8 mouse cellular contexts compared by ENCODE assay signal in the genomic region with DNA sequence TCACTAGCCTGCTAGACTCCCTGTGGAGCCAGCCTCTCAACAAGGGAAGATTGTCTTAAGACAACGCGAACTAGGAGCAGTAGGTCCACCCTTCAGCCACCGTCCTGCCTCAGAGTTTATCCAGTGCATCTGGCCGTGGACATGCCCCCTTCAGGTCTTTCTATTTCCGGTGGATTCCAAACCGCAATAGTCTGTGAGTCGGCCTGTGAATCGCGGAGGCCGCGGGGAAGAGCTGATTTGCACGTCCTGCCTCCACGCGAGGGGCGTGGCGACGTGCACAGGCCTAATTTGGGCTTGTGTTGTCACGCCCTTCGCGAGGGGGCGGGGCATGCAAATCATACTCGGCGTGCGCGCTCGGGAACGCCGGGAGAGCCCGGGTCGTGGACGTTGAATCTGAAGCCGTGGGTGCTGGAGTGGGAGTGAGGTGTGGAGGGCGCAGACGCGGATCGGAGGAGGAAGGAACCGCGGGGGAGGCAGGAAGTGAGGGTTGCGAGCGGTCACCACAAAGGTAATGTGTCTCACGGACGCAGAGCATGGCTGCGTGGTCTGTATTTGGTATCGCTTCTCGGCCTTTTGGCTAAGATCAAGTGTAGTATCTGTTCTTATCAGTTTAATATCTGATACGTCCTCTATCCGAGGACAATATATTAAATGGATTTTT. TPM values are rescaled to one million over a fixed set of nuclear protein-coding genes. Genes with fewer than 3 reads are reported as not detected.
A peak's percentile ranks its signal among the peaks of the same experiment; 100 is the strongest.
DNase-seq lines count a peak whose midpoint lies in the region; ATAC-seq lines count a peak whose summit lies in the region.

No protein-coding gene starts in this region.

- H3K4me3 ChIP-seq in embryonic facial prominence, embryonic 14.5 days (ENCODE audit: low read depth, low read length) = peak overlapping the region; percentile 49
- H3K4me3 ChIP-seq in kidney, embryonic 14.5 days (ENCODE audit: low read length) = peak overlapping the region; percentile 33
- peak overlapping the region; percentile 50 for H3K4me3 ChIP-seq in limb, embryonic 15.5 days

- no peaks in the 10 kb centered on the region for H3K4me1 ChIP-seq in embryonic facial prominence, embryonic 14.5 days (ENCODE audit: control insufficient read depth, insufficient read depth, low read length)
- no peaks in the 10 kb centered on the region for H3K4me1 ChIP-seq in kidney, embryonic 14.5 days (ENCODE audit: control insufficient read depth, insufficient read depth, low read length)
- no peaks in the 10 kb centered on the region for H3K4me1 ChIP-seq in limb, embryonic 15.5 days

- WGBS in embryonic facial prominence, embryonic 14.5 days = under 1% methylated on average over 44 of the region's 47 CpGs
- WGBS in kidney, embryonic 14.5 days = under 1% methylated on average over 46 of the region's 47 CpGs
- under 1% methylated on average over 47 of the region's 47 CpGs for WGBS in limb, embryonic 15.5 days

- peak; percentile 95 for ATAC-seq in embryonic facial prominence, embryonic 14.5 days (ENCODE audit: low read depth)
- ATAC-seq in kidney, embryonic 14.5 days (ENCODE audit: low FRiP score, low TSS enrichment) = peak; percentile 95
- peak; percentile 93 for ATAC-seq in limb, embryonic 15.5 days (ENCODE audit: insufficient number of reproducible peaks, low FRiP score, low TSS enrichment, low read depth)

- H3K4me2 ChIP-seq in embryonic facial prominence, embryonic 14.5 days (ENCODE audit: low read depth, low read length) = peak overlapping the region; percentile 69
- H3K4me2 ChIP-seq in kidney, embryonic 14.5 days (replicated peaks; ENCODE audit: low read depth, low read length) = peak overlapping the region; percentile 45
- peak overlapping the region; percentile 59 for H3K4me2 ChIP-seq in limb, embryonic 15.5 days

- peak; percentile 97 for DNase-seq in 3T3-L1 (ENCODE audit: low read depth, low spot score)
- DNase-seq in adrenal gland, postnatal 4 days (ENCODE audit: low spot score in 2 of 2) = peak; percentile 86 to 95
- DNase-seq in embryonic facial prominence, embryonic 14.5 days (ENCODE audit: low spot score) = peak; percentile 99
- DNase-seq in heart, adult 9 months (ENCODE audit: low spot score in 2 of 2) = peak; percentile 89 to 95
- DNase-seq in monocyte, adult 2 months (ENCODE audit: low read depth in 1 of 2, low spot score in 2 of 2) = peak; percentile 83 to 89
- peak; percentile 94 to 97 for DNase-seq in spleen, postnatal 36 days (ENCODE audit: low spot score in 2 of 2)

- peak overlapping the region; percentile 88 for H3K9ac ChIP-seq in embryonic facial prominence, embryonic 14.5 days (ENCODE audit: low read depth, low read length)
- H3K9ac ChIP-seq in kidney, embryonic 14.5 days (ENCODE audit: low read depth, low read length) = peak overlapping the region; percentile 68
- H3K9ac ChIP-seq in limb, embryonic 15.5 days = peak overlapping the region; percentile 78

- no peaks in the 10 kb centered on the region for H3K27me3 ChIP-seq in embryonic facial prominence, embryonic 14.5 days (replicated peaks; ENCODE audit: control insufficient read depth, insufficient read depth, low read length)
- H3K27me3 ChIP-seq in kidney, embryonic 14.5 days (ENCODE audit: control insufficient read depth, insufficient read depth, low read length) = no peaks in the 10 kb centered on the region
- no peaks in the 10 kb centered on the region for H3K27me3 ChIP-seq in limb, embryonic 15.5 days

- H3K9me3 ChIP-seq in embryonic facial prominence, embryonic 14.5 days (ENCODE audit: control insufficient read depth, low read length) = no peaks in the 10 kb centered on the region
- no peaks in the 10 kb centered on the region for H3K9me3 ChIP-seq in kidney, embryonic 14.5 days (ENCODE audit: control insufficient read depth, low read length)
- H3K9me3 ChIP-seq in limb, embryonic 15.5 days = no peaks in the 10 kb centered on the region

- no peaks in the 10 kb centered on the region for H3K36me3 ChIP-seq in embryonic facial prominence, embryonic 14.5 days (ENCODE audit: control insufficient read depth, insufficient read depth, low read length)
- H3K36me3 ChIP-seq in kidney, embryonic 14.5 days (ENCODE audit: control insufficient read depth, insufficient read depth, low read length) = no peaks in the 10 kb centered on the region
- H3K36me3 ChIP-seq in limb, embryonic 15.5 days = no peaks in the 10 kb centered on the region

- peak overlapping the region; percentile 98 for H3K27ac ChIP-seq in embryonic facial prominence, embryonic 14.5 days (replicated peaks; ENCODE audit: low read depth, low read length)
- H3K27ac ChIP-seq in kidney, embryonic 14.5 days (ENCODE audit: low read depth, low read length) = peak overlapping the region; percentile 98
- H3K27ac ChIP-seq in limb, embryonic 15.5 days = peak overlapping the region; percentile 99

RNA-seq across cellular contexts. Expression of gene Mreg, which starts 31.7 kb away (rescaled TPM):
- 1 to 10 TPM; 4.1 to 4.5 TPM for total RNA-seq in adrenal gland, postnatal 4 days (2021)
- 5.9 and 7.6 TPM in 2 replicates for polyA plus RNA-seq in embryonic facial prominence, embryonic 14.5 days (2014; fragmentation: Nextera tagmentation; extraction: Ambion mirVana)
- 5.1 and 6.2 TPM in 2 replicates for polyA plus RNA-seq in kidney, embryonic 14.5 days (2014; fragmentation: Nextera tagmentation; extraction: Ambion mirVana)
- 5.4 and 5.6 TPM in 2 replicates for polyA plus RNA-seq in limb, embryonic 15.5 days (2015; fragmentation: Nextera tagmentation; extraction: Ambion mirVana)

RNA-seq across cellular contexts. Expression of gene Pecr, which starts 40.3 kb away (rescaled TPM):
- total RNA-seq in adrenal gland, postnatal 4 days (2021) = 10 to 100 TPM; 37.0 to 38.7 TPM
- 30.4 and 31.4 TPM in 2 replicates for polyA plus RNA-seq in embryonic facial prominence, embryonic 14.5 days (2014; fragmentation: Nextera tagmentation; extraction: Ambion mirVana)
- polyA plus RNA-seq in kidney, embryonic 14.5 days (2014; fragmentation: Nextera tagmentation; extraction: Ambion mirVana) = 43.3 and 46.0 TPM in 2 replicates
- 33.3 and 35.7 TPM in 2 replicates for polyA plus RNA-seq in limb, embryonic 15.5 days (2015; fragmentation: Nextera tagmentation; extraction: Ambion mirVana)

RNA-seq across cellular contexts. Expression of gene Tmem169, which starts 40.4 kb away (rescaled TPM):
- 1 to 10 TPM; 2.5 to 6.1 TPM for total RNA-seq in adrenal gland, postnatal 4 days (2021)
- 4.0 and 4.1 TPM in 2 replicates for polyA plus RNA-seq in embryonic facial prominence, embryonic 14.5 days (2014; fragmentation: Nextera tagmentation; extraction: Ambion mirVana)
- polyA plus RNA-seq in kidney, embryonic 14.5 days (2014; fragmentation: Nextera tagmentation; extraction: Ambion mirVana) = 1.8 and 3.3 TPM in 2 replicates
- polyA plus RNA-seq in limb, embryonic 15.5 days (2015; fragmentation: Nextera tagmentation; extraction: Ambion mirVana) = 3.3 and 3.5 TPM in 2 replicates

Comparison
In these comparisons a context has a peak if more than half of its experiments do, and no peak if none do; other contexts are left out.
1. Peak in every context shown above with its lines: DNase-seq, ATAC-seq, H3K4me3 ChIP-seq and H3K27ac ChIP-seq.